Mouse (Mus musculus): Measurements from ENCODE around the gene Uqcrc2.

Gene Uqcrc2

DNA sequence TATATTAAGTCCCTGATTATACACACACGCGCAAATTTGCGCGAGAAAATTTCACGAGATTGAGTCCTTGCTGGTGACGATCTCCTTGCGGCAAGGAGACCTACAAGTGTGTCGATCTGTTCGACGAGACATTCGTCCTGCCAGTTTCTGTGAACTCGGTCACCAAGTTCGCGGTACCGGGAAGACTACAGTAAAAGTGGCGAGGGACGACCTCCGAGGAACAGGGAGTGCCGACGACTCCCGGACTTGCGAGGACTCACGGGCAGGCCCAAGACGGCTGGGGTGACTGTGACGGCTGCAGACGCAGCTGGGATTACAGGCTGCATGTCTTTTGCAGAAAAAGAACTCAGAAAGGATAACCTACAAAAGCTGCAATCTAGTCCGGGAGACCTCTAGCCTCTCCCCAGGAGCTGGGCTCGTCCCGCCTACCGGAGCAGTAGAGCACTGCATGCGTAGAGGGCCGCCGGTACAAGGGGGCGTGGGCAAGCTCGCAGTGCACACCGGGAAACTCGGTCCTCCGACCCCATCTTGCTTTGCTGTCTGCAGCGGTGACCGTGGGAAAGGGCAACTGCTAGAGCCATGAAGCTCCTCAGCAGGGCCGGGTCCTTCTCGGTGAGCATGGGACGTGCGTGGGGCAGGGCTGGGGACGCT lies at the start of gene Uqcrc2:
Uqcrc2 (plus strand) TSS at position 466 of the 651 bp plus-strand sequence.
- DNase-seq: peak; percentile 85 to 87

DNA sequence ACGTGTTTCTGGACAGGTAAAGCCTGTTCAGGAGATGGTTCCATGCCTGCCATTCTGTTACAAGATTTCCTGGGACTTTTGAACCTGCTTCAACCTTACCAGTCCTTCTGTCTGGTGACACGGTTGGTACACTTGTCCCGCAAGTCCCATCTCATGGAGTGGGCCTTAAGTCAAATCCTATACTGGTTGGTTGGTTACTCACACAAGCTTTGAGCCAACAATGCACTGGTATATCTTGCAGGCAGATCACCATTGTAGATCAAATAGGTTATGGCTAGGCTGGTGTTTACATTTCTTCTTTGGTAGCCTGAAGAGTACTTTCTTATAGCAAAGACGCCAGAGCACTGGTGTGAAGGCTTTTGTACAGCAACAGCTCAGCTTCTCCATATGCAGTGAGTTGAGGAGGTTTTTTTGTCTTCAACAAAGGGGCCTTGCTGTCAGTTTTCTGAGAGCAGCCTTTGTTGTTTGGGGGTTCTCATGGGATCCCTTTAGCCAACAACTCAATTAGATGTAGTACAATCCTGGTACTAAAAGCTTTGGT lies 37.7 kb upstream of the Uqcrc2 start:
- DNase-seq: no peak

DNA sequence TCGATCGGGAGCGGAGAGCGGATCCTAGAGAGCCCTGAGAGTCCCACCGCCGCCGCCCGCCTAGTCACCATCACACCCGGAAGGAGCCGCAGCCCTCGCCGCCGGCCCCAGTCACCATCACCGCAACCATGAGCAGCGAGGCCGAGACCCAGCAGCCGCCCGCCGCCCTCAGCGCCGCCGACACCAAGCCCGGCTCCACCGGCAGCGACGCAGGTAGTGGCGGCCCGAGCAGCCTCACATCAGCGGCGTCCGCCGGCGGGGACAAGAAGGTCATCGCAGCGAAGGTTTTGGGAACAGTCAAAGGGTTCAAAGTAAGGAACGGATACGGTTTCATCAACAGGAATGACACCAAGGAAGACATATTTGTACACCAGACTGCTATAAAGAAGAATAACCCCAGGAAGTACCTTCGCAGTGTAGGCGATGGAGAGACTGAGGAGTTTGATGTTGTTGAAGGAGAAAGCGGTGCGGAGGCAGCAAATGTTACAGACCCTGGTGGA lies 37.2 kb upstream of the Uqcrc2 start:
- DNase-seq: no peak

DNA sequence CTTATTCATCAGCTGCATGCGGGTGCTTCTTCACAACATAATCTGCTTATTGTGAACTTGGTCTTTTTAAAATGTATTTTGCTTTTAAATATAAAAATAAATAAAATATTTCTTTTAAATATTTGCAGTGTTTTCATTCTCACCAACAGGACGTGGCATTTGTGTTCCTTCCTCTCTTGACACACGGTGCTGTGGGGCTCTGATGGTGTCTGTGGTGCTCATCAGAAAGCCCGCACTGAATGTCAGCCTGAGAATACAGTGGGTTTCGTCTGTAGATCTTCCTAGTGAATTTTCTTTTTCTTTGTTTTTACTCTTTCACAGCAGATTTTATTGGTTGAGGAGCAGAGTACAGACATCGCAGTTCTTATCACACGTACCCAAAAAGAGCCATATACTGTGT lies 36.6 kb upstream of the Uqcrc2 start:
- no peak for DNase-seq

DNA sequence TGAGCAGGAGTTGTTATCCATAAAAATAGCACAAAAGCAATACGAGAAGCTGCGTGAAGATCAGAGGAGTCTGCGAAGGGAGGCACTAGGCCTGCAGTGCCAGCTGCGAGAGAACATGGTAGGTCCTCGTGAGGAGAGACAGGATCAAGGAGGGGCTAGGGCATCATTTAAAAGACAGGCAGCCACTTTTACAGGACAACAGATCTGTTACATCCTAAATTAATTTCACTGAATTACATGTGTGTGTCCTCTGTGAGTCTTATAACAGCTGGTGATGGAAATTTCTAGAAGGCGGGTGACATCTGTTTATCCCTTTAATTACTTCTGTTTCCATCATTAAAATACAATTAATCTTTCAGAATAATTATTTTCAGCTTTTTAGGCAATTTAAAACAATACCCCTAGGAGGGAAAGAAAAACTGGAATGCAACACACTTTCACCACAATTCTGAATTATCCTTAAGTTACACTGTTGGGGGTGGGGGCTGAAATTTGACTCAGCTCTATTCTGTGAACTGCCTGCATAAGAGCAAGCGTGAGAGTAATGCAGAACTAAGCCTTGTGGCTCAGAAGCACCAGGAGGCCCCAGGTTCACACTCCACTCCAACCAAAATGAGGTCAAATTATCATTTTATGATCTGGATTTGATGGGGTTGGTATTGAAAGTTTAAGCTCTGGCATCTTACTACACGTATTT lies 14.8 kb upstream of the Uqcrc2 start:
- no peak for DNase-seq

DNA sequence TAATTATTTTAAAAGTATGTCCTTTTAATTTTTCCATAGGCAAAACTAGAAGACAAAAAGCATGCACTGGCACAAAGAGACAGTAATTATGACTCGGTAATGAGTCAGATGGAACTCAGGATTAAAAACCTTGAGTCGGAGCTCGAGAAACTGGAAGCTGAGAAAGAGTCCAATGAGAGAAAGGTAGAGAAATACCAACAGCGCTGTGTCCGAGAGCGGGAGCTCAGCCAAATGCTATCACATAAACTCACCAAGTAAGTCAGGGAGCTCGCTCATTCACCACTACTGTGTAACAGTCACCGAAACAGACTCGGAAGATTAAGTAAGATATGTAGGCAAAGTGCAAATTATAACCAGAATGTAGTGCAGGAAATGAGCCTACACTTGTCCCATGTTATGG lies 14.1 kb upstream of the Uqcrc2 start:
- no peak for DNase-seq

DNA sequence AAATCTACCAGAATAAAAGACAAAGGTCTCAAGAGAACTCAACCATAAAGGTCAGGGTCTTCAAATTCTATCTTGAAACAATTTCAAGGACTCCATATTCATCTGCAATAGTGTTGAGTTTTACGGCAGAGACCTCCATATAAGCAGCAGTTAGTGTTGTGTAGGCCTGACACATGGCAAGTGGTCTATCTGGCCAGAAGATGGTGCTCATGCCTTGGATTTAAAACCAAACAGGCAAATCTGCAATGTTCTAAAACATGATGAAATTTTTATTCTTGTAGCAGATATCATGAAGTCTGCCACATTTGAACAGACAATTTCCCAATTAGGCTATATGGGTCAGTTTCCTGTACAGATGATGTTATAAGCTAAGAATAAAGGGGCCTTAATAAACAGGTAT lies 2.5 kb upstream of the Uqcrc2 start:
- DNase-seq: peak in 1 of 2 experiments; percentile 6

DNA sequence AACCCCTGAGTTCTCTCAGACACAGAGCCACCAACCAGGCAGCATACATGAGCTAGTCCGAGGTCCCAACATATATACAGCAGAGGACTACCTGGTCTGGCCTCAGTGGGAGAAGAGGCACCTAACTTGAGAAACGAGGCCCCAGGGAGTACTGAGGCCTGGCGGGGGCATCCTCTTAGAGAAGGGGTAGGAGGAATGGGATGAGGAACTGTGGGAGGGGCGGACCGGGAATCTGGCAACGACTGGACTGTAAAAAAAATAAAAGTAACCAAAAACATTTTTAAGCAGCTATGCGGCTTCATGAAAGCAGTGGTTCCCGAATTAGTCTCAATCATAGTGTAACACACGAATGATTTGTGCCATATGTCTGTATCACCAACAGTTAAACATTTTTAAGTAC lies 675 bp upstream of the Uqcrc2 start:
- DNase-seq: no peak

DNA sequence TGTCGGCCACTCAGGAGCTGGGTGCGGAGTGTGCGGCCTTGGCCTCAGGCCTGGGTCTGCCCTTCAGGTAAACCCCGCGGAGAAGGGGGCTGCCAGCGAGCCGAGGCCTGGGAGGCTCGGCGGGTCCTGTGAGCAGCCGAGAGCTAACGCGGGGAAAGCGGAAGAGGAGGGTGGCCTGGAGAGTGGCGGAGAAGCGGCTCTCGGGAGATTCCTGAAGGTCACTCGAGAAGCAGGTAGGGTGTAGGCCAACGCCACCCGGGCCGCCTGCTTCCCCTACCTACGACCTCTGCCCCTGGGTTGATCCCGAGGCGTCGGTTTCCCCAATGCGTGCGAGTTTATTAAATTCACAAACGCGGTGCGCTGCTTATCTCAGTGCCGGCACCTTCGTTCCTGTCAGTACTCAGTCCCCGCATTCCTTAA lies 396 bp downstream of the Uqcrc2 start:
- no peak for DNase-seq

DNA sequence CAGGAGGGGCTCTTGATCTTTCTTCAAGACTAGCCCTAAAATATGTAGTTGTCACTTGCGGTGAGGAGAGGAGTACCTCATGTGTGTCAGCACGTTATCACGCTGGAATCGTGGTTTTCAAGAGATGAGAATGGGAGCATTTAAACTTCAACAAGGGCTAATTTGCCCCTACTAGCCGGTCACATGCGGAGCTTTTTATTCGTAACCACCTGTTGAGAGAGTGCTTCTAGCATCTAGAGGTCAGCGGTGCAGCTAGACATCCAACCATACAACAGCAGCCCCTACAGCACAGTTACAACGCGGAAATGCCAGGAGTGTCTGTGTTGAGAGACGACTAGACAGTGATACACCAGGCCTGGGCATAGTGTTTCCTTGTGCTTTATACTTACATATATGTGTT lies 845 bp downstream of the Uqcrc2 start:
- no peak for DNase-seq

DNA sequence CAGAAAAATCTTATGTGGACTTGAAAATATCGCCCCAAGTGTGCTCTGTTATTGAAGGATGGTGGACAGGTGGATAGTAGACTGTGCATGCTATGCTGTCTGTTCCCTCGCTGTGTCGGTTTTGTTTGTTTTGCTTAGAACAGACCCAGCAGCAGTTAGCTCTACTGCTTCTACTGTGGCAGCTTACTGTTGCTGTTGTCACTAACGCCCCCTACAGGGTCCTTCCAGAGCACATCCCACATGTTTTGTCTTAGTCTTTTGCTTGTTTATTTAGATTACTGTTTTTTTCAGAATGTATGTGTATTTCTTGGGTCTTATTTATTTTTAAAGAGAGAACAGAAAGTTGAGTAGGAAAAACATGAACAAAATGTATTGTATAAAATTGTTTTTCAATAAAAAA lies 8.2 kb downstream of the Uqcrc2 start:
- no peak for DNase-seq

DNA sequence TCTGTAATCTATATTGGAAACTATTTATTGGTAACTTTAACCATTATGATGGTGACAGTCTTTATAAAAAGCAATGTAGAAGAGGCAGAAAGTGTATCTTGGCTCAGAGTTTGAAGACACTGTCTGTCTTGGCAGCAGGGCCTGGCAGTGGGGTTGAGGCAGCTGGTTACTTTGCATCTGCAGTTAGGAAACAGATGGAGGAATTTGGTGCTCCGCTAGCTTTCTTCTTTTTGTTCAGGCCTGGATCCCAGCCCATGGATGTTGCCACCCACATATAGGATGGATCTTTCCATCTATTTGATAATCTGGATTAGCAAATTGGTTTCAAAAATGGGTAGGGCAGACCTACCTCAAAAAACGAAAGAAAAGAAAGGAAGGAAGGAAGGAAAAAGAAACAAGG lies 12.9 kb downstream of the Uqcrc2 start:
- DNase-seq: no peak

DNA sequence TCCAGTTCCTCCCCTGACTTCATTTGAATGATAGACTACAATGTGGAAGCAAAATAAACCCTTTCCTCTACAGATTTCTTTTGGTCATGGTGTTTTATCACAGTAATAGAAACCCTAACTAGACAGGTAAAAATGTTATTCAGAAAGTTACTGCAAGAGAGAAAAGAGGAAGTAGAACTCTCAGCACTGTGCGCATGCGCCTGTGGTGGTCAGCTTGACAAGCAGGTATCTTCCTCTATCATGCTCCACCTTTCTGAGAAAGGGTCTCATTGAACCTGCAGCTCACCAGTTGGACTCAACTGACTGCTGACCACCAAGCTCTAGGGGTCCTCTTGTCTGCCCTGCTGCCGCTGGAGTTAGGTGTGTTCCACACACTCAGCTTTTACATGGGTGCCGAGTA lies 27.1 kb downstream of the Uqcrc2 start:
- DNase-seq: no peak

DNA sequence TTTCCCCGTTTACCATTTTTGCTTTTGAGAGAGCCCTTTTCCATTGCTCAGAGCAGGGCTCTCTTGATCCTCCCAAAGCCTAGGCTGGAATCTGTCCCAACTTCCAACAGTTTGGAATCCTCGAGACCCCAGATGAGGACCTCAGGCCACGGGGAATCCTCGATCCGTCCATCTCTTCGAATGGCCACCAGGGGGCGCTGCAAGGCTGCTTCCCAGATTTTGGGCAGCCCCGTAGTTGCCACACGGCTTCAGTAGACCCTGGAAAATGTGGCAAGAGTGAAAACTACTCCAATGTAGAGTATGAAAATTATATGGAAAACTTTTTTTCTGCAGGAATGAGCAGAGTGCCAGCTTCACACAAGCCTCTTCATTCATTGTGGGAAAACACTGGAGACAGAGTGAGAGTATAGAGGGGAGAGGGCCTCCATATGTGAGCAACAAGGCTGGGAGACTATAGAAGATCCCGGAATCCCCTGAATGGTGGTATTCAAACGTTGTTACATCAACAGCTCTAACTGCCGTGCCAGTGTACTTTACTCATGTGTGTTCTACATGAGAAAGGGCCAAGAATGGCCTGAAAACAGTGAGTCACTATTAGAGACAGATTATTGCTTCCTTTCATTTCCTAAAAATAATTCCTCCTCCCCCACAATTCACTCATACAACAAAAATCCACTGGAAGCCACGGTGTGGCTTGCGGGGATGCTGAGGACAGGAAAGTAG lies 35.3 kb downstream of the Uqcrc2 start, which contains the start of gene Pdzd9:
Pdzd9 (minus strand) TSS at position 191 of the 723 bp plus-strand sequence.
- DNase-seq: peak; percentile 49 to 58

DNA sequence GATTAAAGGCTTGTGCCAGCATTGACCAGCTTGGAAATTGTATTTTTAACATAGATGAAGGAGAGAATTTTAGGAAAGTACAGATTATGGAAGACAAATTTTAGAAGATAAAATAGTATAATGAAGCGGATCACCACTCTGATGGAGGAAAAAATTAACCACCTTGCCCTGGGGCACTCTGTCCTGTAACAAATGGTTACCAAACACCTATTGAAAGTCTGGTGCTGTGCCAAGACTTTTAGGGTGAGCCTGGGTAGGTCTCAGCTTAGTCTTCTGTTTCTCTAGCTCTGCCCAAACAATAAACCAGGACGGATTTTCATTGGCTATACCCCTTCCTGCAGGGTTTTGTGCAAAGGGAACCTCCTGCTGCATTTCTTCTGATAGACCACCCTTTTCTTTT lies 36.3 kb downstream of the Uqcrc2 start:
- DNase-seq: no peak

DNA sequence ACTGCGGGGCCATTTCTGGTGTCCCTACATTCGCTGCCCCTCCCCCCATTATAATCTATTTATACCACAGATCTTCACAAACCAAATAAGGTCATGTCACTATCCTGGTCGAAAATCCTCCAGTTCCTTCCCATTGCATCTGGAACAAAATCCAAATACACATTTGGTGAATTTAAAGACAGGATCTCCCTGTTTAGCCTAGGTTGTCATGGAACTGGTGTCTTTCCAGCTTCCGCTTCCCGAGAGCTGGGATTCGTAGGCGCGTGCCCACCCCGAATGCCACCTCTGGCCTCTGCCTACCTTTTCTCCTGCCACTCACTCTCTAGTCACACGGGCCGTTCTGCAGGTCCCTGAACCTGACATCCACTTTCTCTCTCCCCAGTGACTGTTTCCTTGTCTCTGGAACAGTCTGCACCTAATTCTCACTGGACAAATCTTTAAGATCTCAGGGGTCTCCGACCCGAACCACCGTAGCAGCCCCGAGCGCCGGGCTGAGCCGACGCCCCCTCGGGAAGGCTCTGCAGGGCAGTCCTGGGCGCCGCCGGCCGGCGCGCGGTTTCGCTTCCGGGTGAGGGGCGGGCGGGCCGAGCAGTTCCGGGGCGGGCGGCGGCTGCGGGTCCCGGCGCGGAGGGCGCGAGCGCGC lies 42.1 kb downstream of the Uqcrc2 start, which contains the start of gene Mosmo:
Mosmo (plus strand) TSS at position 618 of the 643 bp plus-strand sequence.
- DNase-seq: peak; percentile 55 to 63

DNA sequence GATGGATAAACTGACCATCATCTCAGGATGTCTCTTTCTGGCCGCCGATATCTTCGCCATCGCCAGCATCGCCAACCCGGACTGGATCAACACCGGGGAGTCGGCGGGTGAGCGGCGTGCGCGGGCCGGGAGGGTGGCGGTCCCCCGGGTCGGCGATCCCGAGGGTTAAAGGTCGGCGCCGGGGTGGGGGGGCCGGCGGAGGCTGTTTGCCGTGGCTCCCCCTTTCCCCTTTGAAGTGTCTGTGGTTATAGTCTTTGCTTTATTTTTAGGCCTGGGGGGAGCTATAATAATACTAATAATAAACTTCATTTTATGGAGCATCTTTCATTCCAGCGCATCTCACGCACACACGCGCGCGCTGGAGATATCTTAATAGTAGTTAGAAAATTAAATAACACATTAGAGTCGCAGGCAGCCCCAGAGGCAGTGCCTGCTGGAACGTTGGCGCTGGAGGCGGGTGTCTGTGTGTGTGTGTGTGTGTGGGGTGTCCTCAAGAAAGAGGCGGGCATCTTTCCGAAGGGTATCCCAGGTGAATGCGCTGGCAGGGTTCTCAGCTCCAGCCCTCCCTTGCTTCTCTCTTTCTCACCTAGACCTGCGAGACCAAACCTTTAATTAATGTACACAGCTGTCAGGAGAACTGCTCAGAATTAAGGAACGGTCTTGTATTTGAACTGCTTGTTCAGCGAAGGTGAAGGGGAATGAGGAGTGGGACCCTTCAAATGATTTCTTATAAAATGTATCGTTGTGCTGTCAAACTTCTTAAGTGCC lies 43.0 kb downstream of the Uqcrc2 start:
- peak; percentile 27 to 29 for DNase-seq

DNA sequence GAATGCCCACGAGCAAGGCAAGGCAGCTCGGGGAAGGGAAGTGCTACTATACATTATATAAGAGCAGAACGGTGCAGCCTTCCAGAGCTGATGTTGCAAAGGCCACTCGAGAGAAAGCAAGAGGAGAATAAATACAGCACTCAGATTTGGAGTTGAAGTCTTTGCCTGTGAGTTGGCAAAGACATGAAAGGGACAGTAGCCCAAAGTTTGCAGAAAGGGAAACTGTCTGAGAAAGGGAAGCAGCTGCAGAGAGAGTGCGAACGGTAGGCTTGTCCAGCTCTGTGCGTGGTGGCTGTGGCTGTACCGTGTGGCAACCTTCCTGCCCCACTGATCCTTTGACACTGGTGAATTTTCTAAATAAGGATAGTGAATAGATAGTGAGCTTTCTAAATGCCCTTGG lies 44.0 kb downstream of the Uqcrc2 start:
- peak in 1 of 2 experiments; percentile 33 for DNase-seq

DNA sequence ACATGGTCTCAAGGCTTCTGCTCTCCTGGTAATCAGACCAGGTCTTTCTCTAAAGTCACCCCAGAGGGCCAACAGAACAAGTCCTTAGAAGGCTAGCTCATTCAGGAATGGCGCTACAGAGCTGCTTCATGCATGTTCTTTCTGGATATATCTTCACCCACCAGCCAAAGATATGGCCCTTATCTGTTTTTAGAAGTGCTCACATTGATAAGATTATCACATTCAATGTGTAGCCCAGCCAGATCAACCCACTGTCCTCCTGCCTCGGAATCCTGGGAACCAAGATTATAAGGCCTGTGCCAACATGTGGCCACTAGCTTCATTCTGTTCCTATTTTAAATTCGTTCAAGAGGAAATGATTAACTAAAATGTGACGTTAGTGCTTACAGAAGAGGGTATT lies 47.0 kb downstream of the Uqcrc2 start:
- DNase-seq: no peak

DNA sequence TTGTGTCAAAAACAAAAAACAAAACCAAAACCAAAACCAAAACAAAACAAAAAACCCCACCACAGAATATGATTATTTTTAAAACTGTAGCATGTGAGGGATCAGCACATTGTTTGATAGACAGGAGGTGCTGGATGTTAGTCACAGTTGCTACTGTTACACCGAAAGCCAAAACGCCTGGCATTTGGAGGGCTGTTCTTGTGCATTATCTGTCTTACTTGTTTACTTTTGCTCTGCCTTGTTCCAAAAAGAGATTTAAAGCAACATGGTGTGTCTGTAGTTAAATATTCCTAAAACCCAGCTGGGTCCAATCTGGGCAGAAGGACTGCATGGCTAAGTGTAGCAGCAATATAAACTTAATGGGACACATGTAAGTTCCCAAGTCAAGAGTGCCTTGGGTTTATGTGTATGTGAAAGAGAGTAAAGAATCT lies 49.8 kb downstream of the Uqcrc2 start:
- no peak for DNase-seq

DNA sequence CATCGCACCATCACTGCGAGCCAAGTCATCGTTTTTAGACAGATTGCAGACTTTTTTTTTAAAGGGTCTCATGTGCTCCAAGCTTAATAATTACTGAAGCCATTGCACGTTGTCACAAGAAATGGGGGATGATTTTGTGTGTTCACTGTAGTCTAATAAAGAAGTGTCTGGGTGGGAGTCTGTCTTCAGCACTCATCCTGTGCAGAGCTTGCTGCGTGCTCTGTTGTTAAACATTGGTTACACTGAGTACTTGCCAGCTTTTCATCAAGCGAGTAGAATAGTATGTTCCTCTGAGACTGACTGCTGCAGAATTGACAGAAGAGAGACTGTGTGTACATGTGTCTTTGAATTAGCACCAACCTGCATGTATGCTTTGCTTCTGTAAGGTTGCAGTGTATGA lies 50.3 kb downstream of the Uqcrc2 start:
- DNase-seq: no peak

DNA sequence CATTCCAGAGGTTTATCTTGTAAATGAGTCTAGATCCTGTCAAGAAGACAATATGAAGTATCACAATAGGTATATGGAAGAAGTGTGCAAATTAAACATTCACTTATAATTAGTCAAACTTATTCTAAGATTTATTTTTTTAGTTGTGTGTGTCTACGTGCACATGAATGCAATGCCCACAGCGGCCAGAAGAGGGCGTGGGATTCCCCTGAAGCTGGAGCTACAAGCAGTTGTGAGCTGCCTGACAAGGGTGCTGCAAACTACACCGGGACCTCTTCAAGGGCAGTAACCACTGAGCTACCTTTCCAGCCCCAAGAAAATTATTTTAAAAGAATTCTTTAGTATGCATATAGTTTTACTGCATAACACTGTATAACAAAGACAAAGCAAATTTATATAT lies 55.7 kb downstream of the Uqcrc2 start:
- no peak for DNase-seq
